ENCODE assay signal across 20 mouse cellular contexts in genomic region chr6:50326192-50326591, GRCm38 (mm10).
DNase-seq lines count a peak whose midpoint lies in the region; ATAC-seq and TF ChIP-seq lines count a peak whose summit lies in the region.
"Had no signal": no experiment of that assay in that cellular context is flagged by ENCODE, and none has a peak within 500 bp of the region (broad histone marks: within the 10 kb centered on the region; RNA-seq: fewer than 3 reads in every experiment).

No protein-coding gene starts in this region.

- peak overlapping the region; percentile 70; the same call in 1 of the 2 replicates for H3K27ac ChIP-seq in heart, embryonic 12.5 days (ENCODE audit: poor library complexity, severe bottlenecking)
- no peak overlapping the region for H3K27ac ChIP-seq in heart, adult 2 months
- H3K27ac ChIP-seq in heart, postnatal 0 days (ENCODE audit: low read depth), result peak overlapping the region; percentile 76
- no peak overlapping the region for H3K27ac ChIP-seq in intestine, embryonic 15.5 days
- H3K27ac ChIP-seq: embryonic facial prominence, embryonic 12.5 days; forebrain, embryonic 15.5 days had no signal

- H3K9ac ChIP-seq in heart, embryonic 12.5 days, result no peak overlapping the region
- H3K9ac ChIP-seq in heart, adult 2 months (ENCODE audit: low read depth, low read length), result no peak overlapping the region
- H3K9ac ChIP-seq in heart, postnatal 0 days (replicated peaks; ENCODE audit: low read depth, low read length), result no peak overlapping the region
- no peak overlapping the region for H3K9ac ChIP-seq in intestine, embryonic 15.5 days
- H3K9ac ChIP-seq: embryonic facial prominence, embryonic 12.5 days; forebrain, embryonic 15.5 days had no signal

- no peak for TF ChIP-seq POLR2A in heart, adult 2 months (IDR thresholded peaks at IDR 0.05; ENCODE audit: insufficient read depth, low read depth, low read length)

- no peak for TF ChIP-seq EP300 in heart, adult 2 months (IDR thresholded peaks at IDR 0.05; ENCODE audit: insufficient read depth, low read depth, low read length)
- TF ChIP-seq EP300 in heart, postnatal 0 days (IDR thresholded peaks at IDR 0.05; ENCODE audit: low read depth), result no peak

- ATAC-seq in heart, embryonic 12.5 days (ENCODE audit: insufficient number of reproducible peaks, low FRiP score), result no peak
- no peak for ATAC-seq in heart, postnatal 0 days (ENCODE audit: insufficient read depth, low read depth)
- ATAC-seq in activated CD4-positive, CD25-positive, alpha-beta regulatory T cell, adult 4 months, result peak; percentile 60
- no peak for ATAC-seq in intestine, embryonic 15.5 days
- ATAC-seq: forebrain, embryonic 15.5 days; hindbrain, embryonic 16.5 days; intestine, embryonic 16.5 days had no signal

- DNase-seq in heart, adult 2 months, result no peak
- DNase-seq in heart, postnatal 0 days (ENCODE audit: low spot score), result no peak
- no peak for DNase-seq in heart, adult 11 months
- no peak for DNase-seq in left cerebral cortex, adult 9 months (ENCODE audit: low spot score in 2 of 2)
- DNase-seq: adrenal gland, postnatal 10 days; cerebellum, adult 11-12 months; cerebellum, adult 9-10 months; cerebellum, postnatal 25 days; gastrocnemius, postnatal 36 days; heart, adult 18-20 months; heart, postnatal 36 days; kidney, adult 2 months had no signal

- H3K4me3 ChIP-seq in heart, embryonic 12.5 days, result no peak overlapping the region
- no peak overlapping the region for H3K4me3 ChIP-seq in heart, adult 2 months
- no peak overlapping the region for H3K4me3 ChIP-seq in heart, postnatal 0 days (ENCODE audit: low read depth, low read length)
- no peak overlapping the region for H3K4me3 ChIP-seq in intestine, embryonic 15.5 days (replicated peaks)
- H3K4me3 ChIP-seq: embryonic facial prominence, embryonic 12.5 days; forebrain, embryonic 15.5 days had no signal

- intact Hi-C loops in heart, adult 2 months (cut with DNase I), result no loop called here

- H3K4me2 ChIP-seq in heart, embryonic 12.5 days, result no peak overlapping the region
- no peak overlapping the region for H3K4me2 ChIP-seq in heart, postnatal 0 days (ENCODE audit: low read depth, low read length)
- no peak overlapping the region for H3K4me2 ChIP-seq in intestine, embryonic 15.5 days (replicated peaks)
- H3K4me2 ChIP-seq: embryonic facial prominence, embryonic 12.5 days; forebrain, embryonic 15.5 days had no signal

- H3K4me1 ChIP-seq in heart, embryonic 12.5 days (replicated peaks), result peaks cover 27% of the 10 kb centered on the region
- peaks cover 1% of the 10 kb centered on the region; the same call in 1 of the 2 replicates for H3K4me1 ChIP-seq in heart, adult 2 months (ENCODE audit: control insufficient read depth, insufficient read depth, low read length)
- H3K4me1 ChIP-seq in heart, postnatal 0 days (ENCODE audit: control insufficient read depth, insufficient read depth), result no peaks in the 10 kb centered on the region
- 0 out of 2 replicates have a peak, but pooled peaks cover 2% of the 10 kb centered on the region for H3K4me1 ChIP-seq in intestine, embryonic 15.5 days (replicated peaks)
- H3K4me1 ChIP-seq: forebrain, embryonic 15.5 days had no signal

- no peaks in the 10 kb centered on the region for H3K9me3 ChIP-seq in heart, embryonic 12.5 days (replicated peaks)
- no peaks in the 10 kb centered on the region for H3K9me3 ChIP-seq in heart, postnatal 0 days (replicated peaks; ENCODE audit: control insufficient read depth, low read length)
- no peaks in the 10 kb centered on the region for H3K9me3 ChIP-seq in intestine, embryonic 15.5 days
- H3K9me3 ChIP-seq: embryonic facial prominence, embryonic 12.5 days; forebrain, embryonic 15.5 days; G1E had no signal

- TF ChIP-seq CTCF in heart, adult 2 months (IDR thresholded peaks at IDR 0.05), result no peak
- TF ChIP-seq CTCF in heart, postnatal 0 days (IDR thresholded peaks at IDR 0.05; ENCODE audit: low read depth), result no peak

- peaks cover 4% of the 10 kb centered on the region for H3K36me3 ChIP-seq in heart, embryonic 12.5 days
- peaks cover 3% of the 10 kb centered on the region; the same call in 1 of the 2 replicates for H3K36me3 ChIP-seq in heart, adult 2 months (ENCODE audit: control insufficient read depth, insufficient read depth, low read length)
- peaks cover 18% of the 10 kb centered on the region for H3K36me3 ChIP-seq in heart, postnatal 0 days (replicated peaks; ENCODE audit: control insufficient read depth, insufficient read depth, low read length)
- H3K36me3 ChIP-seq in intestine, embryonic 15.5 days, result no peaks in the 10 kb centered on the region
- H3K36me3 ChIP-seq: embryonic facial prominence, embryonic 12.5 days; forebrain, embryonic 15.5 days; G1E had no signal

- no peaks in the 10 kb centered on the region for H3K79me2 ChIP-seq in heart, adult 2 months (replicated peaks; ENCODE audit: control insufficient read depth, insufficient read depth, low read length)

- 81% methylated on average over 4 of the region's 4 CpGs for WGBS in heart, embryonic 12.5 days
- 88% methylated on average over 4 of the region's 4 CpGs for WGBS in heart, adult 2 months
- 75% methylated on average over 4 of the region's 4 CpGs for WGBS in heart, postnatal 0 days
- 84% methylated on average over 4 of the region's 4 CpGs for WGBS in intestine, embryonic 15.5 days

- no peaks in the 10 kb centered on the region for H3K27me3 ChIP-seq in heart, embryonic 12.5 days (replicated peaks)
- no peaks in the 10 kb centered on the region for H3K27me3 ChIP-seq in heart, adult 2 months (ENCODE audit: control insufficient read depth, insufficient read depth, low read length)
- no peaks in the 10 kb centered on the region for H3K27me3 ChIP-seq in heart, postnatal 0 days (ENCODE audit: control insufficient read depth, insufficient read depth, low read length)
- no peaks in the 10 kb centered on the region for H3K27me3 ChIP-seq in intestine, embryonic 15.5 days (replicated peaks)
- H3K27me3 ChIP-seq: embryonic facial prominence, embryonic 12.5 days; forebrain, embryonic 15.5 days had no signal

Comparison
In these comparisons a context has a peak if more than half of its experiments do, and no peak if none do; other contexts are left out.
1. H3K27ac ChIP-seq: peak in heart, embryonic 12.5 days (single experiment) and heart, postnatal 0 days (single experiment); none in heart, adult 2 months (single experiment) and intestine, embryonic 15.5 days (single experiment).